Mouse (Mus musculus) spleen, adult 10 weeks (tissue): ENCODE measurements around the gene Nfkb2. TPM values are rescaled to one million over a fixed set of nuclear protein-coding genes. Genes with fewer than 3 reads are reported as not detected.

Experiments used
- polyA plus RNA-seq: library from polyadenylated mRNA; stranded (reverse); fragments of 350-450 nt; fragmentation: Illumina TruSeq; extraction: RNeasy Lipid Tissue Mini Kit (QIAGEN cat#74804); gene quantifications from one replicate; pipeline ENCODE4 v1.2.3, GENCODE M21; 2015; ENCODE audit warnings: low replicate concordance; ENCODE audit not compliant: insufficient read depth

Gene Nfkb2
- polyA plus RNA-seq: 42.9 TPM

GRCm38 (mm10) chr19:46304216-46304841, at the start of gene Nfkb2:
Nfkb2 (plus strand) TSS chr19:46304320.

GRCm38 (mm10) chr19:46326756-46327305, 22.7 kb downstream of the Nfkb2 start, which contains the start of gene Psd:
Psd (minus strand) TSS chr19:46327156.

GRCm38 (mm10) chr19:46328081-46329030, 24.2 kb downstream of the Nfkb2 start, which contains the start of gene Fbxl15:
Fbxl15 (plus strand) TSS chr19:46328184.

GRCm38 (mm10) chr19:46338331-46338936, 34.3 kb downstream of the Nfkb2 start, which contains the start of gene Cuedc2:
Cuedc2 (minus strand) TSS chr19:46338702.

GRCm38 (mm10) chr19:46350168-46350932, 46.2 kb downstream of the Nfkb2 start, which contains the start of gene 2310034G01Rik:
2310034G01Rik (minus strand) TSS chr19:46350302.

Other genes with a start within 250 kb of the Nfkb2 start
- gene Nolc1, start 228.5 kb upstream of the Nfkb2 start, polyA plus RNA-seq: 44.7 TPM
- gene Elovl3, start 172.4 kb upstream of the Nfkb2 start, polyA plus RNA-seq: not detected
- gene Pitx3, start 156.0 kb upstream of the Nfkb2 start, polyA plus RNA-seq: not detected
- 39.1 TPM for gene Gbf1, start 151.8 kb upstream of the Nfkb2 start, polyA plus RNA-seq
- gene Psd, start 22.8 kb downstream of the Nfkb2 start, polyA plus RNA-seq: 0.83 TPM
- 0.83 TPM for gene Fbxl15, start 23.9 kb downstream of the Nfkb2 start, polyA plus RNA-seq
- gene Cuedc2, start 34.4 kb downstream of the Nfkb2 start, polyA plus RNA-seq: 38.1 TPM
- 0.54 TPM for gene Mfsd13a, start 36.8 kb downstream of the Nfkb2 start, polyA plus RNA-seq
- 0.40 TPM for gene 2310034G01Rik, start 46.0 kb downstream of the Nfkb2 start, polyA plus RNA-seq
- gene Actr1a, start 91.4 kb downstream of the Nfkb2 start, polyA plus RNA-seq: 78.5 TPM
- gene Sufu, start 92.6 kb downstream of the Nfkb2 start, polyA plus RNA-seq: 18.2 TPM
- gene Trim8, start 197.4 kb downstream of the Nfkb2 start, polyA plus RNA-seq: 13.0 TPM